Mouse (Mus musculus) liver, embryonic 18 days (tissue): ENCODE measurements around the gene Hoxc9. TPM values are rescaled to one million over a fixed set of nuclear protein-coding genes. Genes with fewer than 3 reads are reported as not detected.

Experiments
- polyA plus RNA-seq: library from polyadenylated mRNA; depleted of rRNA; stranded (reverse); fragments of >200 nt; gene quantifications from 2 replicates; pipeline ENCODE4 v1.2.3, GENCODE M21; 2012; rRNA removed

Hoxc9 gene
- not detected in 2 replicates for polyA plus RNA-seq

GRCm38 (mm10) chr15:102976171-102976570 is at the start of gene Hoxc9:
Gene Hoxc9 (plus strand): TSS chr15:102976439.

GRCm38 (mm10) chr15:102936279-102936972 is 39.8 kb upstream of the Hoxc9 start, which contains the start of gene Hoxc12:
Gene Hoxc12 (plus strand): TSS chr15:102936757.

GRCm38 (mm10) chr15:102954192-102955006 is 21.8 kb upstream of the Hoxc9 start, which contains the start of gene Hoxc11:
Gene Hoxc11 (plus strand): TSS chr15:102954427.

GRCm38 (mm10) chr15:102966776-102967311 is 9.4 kb upstream of the Hoxc9 start, which contains the start of gene Hoxc10:
Gene Hoxc10 (plus strand): TSS chr15:102966796.

GRCm38 (mm10) chr15:102967312-102967510 is 9.0 kb upstream of the Hoxc9 start, which contains the start of gene Hoxc5:
Gene Hoxc5 (plus strand): TSS chr15:102967443.

GRCm38 (mm10) chr15:102990461-102991397 is 14.5 kb downstream of the Hoxc9 start, which contains the start of gene Hoxc8:
Gene Hoxc8 (plus strand): TSS chr15:102990607.

GRCm38 (mm10) chr15:102997939-102998355 is 21.7 kb downstream of the Hoxc9 start, which contains the start of gene Hoxc6:
Gene Hoxc6 (plus strand): TSS chr15:102998257.

GRCm38 (mm10) chr15:103018636-103019035 is 42.4 kb downstream of the Hoxc9 start, which contains the start of gene Hoxc4:
Gene Hoxc4 (plus strand): TSS chr15:103018934.

Other genes with a start within 250 kb of the Hoxc9 start
- not detected in 2 replicates for gene Hoxc13, start 55.3 kb upstream of the Hoxc9 start, polyA plus RNA-seq
- gene Hoxc12, start 39.7 kb upstream of the Hoxc9 start, polyA plus RNA-seq, result not detected in 2 replicates
- gene Hoxc11, start 22.0 kb upstream of the Hoxc9 start, polyA plus RNA-seq, result not detected in 2 replicates
- not detected in 2 replicates for gene Hoxc10, start 9.6 kb upstream of the Hoxc9 start, polyA plus RNA-seq
- gene Hoxc5, start 9.0 kb upstream of the Hoxc9 start, polyA plus RNA-seq, result 0.02 TPM in 2 replicates
- gene Hoxc8, start 14.2 kb downstream of the Hoxc9 start, polyA plus RNA-seq, result not detected in 2 replicates
- gene Hoxc6, start 21.8 kb downstream of the Hoxc9 start, polyA plus RNA-seq, result 0.13 TPM in 2 replicates
- 0.06 and 0.11 TPM in 2 replicates for gene Hoxc4, start 42.5 kb downstream of the Hoxc9 start, polyA plus RNA-seq
- 5.2 TPM in 2 replicates for gene Smug1, start 190.7 kb downstream of the Hoxc9 start, polyA plus RNA-seq